Mouse (Mus musculus): ENCODE results near the gene Gnao1. TPM values are rescaled to one million over a fixed set of nuclear protein-coding genes. Genes with fewer than 3 reads are reported as not detected.

The Gnao1 gene
- polyA plus RNA-seq, 1 experiment from 2014 or later, result 1.1 TPM

DNA sequence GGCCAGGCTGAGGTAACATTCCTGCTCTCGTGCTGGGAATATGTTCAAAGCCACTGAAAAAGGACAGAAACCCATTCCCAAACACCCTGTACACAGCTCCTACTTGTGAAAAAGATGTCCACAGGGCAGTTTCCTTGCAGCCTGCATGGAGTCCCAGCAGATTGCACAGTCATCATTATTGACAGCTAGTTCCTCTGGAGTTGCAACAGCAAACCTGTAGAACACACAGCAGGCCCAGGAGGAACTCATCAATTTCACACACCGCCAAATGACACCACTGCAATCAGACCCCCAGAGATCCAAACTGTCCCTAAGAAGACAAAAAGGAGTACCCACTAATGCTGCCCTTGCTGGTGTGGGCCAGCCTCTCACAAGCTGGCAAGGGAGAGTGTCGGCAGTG is 175.0 kb downstream of the Gnao1 start:
- ATAC-seq (ENCODE audit: insufficient number of reproducible peaks, low FRiP score, low TSS enrichment, low read depth), result no peak
- 93% methylated on average over 3 of the region's 3 CpGs for WGBS
- H3K9me3 ChIP-seq (ENCODE audit: control insufficient read depth, low read length), result no peaks in the 10 kb centered on the region
- H3K9ac ChIP-seq (ENCODE audit: low read length), result no peak overlapping the region
- no peak overlapping the region for H3K4me3 ChIP-seq (ENCODE audit: low read depth, low read length)
- H3K27ac ChIP-seq (replicated peaks; ENCODE audit: low read depth, low read length), result no peak overlapping the region
- H3K4me1 ChIP-seq (ENCODE audit: control insufficient read depth, insufficient read depth, low read length), result no peaks in the 10 kb centered on the region
- no peak for DNase-seq (ENCODE audit: low spot score)
- no peaks in the 10 kb centered on the region for H3K27me3 ChIP-seq (ENCODE audit: control insufficient read depth, insufficient read depth, low read length)
- H3K36me3 ChIP-seq (ENCODE audit: control insufficient read depth, insufficient read depth, low read length), result peaks cover 11% of the 10 kb centered on the region; the same call in 1 of the 2 replicates
- H3K4me2 ChIP-seq (ENCODE audit: low read depth, severe bottlenecking), result no peak overlapping the region

DNA sequence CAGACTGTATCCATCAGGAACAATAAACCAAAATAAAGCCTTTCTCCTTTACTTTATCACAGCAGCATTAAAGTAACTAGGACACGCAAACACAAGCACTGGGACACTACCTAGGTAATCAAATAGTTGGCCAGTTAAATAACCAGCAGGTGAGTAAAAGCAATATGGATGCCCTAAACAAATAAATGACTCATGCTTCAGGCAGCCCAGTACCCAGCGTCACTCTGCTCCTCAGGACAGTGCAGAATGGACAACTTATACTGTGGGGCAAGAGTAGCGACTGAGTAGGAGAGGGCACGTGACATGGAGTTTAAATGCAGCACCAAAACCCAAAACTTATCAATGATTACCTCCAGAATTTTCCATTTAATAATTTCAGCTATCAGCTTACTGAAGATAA is 180.0 kb downstream of the Gnao1 start:
- WGBS, result 92% methylated on average over 4 of the region's 4 CpGs
- H3K27ac ChIP-seq (replicated peaks; ENCODE audit: low read depth, low read length), result no peak overlapping the region
- no peak for ATAC-seq (ENCODE audit: insufficient number of reproducible peaks, low FRiP score, low TSS enrichment, low read depth)
- no peaks in the 10 kb centered on the region for H3K4me1 ChIP-seq (ENCODE audit: control insufficient read depth, insufficient read depth, low read length)
- H3K4me3 ChIP-seq (ENCODE audit: low read depth, low read length), result no peak overlapping the region
- no peak for DNase-seq (ENCODE audit: low spot score)
- H3K36me3 ChIP-seq (ENCODE audit: control insufficient read depth, insufficient read depth, low read length), result peaks cover 5% of the 10 kb centered on the region; the same call in 1 of the 2 replicates
- no peaks in the 10 kb centered on the region for H3K9me3 ChIP-seq (ENCODE audit: control insufficient read depth, low read length)
- no peaks in the 10 kb centered on the region for H3K27me3 ChIP-seq (ENCODE audit: control insufficient read depth, insufficient read depth, low read length)
- H3K9ac ChIP-seq (ENCODE audit: low read length), result no peak overlapping the region
- no peak overlapping the region for H3K4me2 ChIP-seq (ENCODE audit: low read depth, severe bottlenecking)

DNA sequence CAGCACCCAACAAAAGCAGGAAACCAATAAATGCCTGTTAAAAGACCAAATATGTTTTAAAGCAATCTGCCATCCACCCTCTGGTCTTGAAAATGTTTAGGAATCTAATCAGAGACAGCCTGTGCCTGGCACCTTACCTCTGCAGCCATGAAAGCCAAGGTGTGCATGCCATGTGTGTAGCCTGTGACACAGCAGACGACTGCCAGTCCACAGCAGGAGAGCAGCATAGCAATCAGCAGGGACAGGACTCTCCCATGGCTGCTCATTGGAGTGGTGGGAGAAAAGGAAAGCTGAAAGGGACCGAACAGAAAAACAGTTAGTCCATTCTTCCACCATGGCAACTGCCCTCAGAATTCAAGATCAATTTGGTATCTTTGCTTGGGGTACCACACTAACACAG is 189.2 kb downstream of the Gnao1 start:
- H3K4me2 ChIP-seq (ENCODE audit: low read depth, severe bottlenecking), result no peak overlapping the region
- H3K9ac ChIP-seq (ENCODE audit: low read length), result no peak overlapping the region
- DNase-seq (ENCODE audit: low spot score) (no peak), ATAC-seq (ENCODE audit: insufficient number of reproducible peaks, low FRiP score, low TSS enrichment, low read depth) (no peak)
- no peak overlapping the region for H3K4me3 ChIP-seq (ENCODE audit: low read depth, low read length)
- H3K4me1 ChIP-seq (ENCODE audit: control insufficient read depth, insufficient read depth, low read length), result no peaks in the 10 kb centered on the region
- no peak overlapping the region for H3K27ac ChIP-seq (replicated peaks; ENCODE audit: low read depth, low read length)
- WGBS, result 82% methylated on average over 2 of the region's 2 CpGs
- no peaks in the 10 kb centered on the region for H3K9me3 ChIP-seq (ENCODE audit: control insufficient read depth, low read length)
- H3K27me3 ChIP-seq (ENCODE audit: control insufficient read depth, insufficient read depth, low read length), result no peaks in the 10 kb centered on the region
- peaks cover 16% of the 10 kb centered on the region; the same call in 1 of the 2 replicates for H3K36me3 ChIP-seq (ENCODE audit: control insufficient read depth, insufficient read depth, low read length)

DNA sequence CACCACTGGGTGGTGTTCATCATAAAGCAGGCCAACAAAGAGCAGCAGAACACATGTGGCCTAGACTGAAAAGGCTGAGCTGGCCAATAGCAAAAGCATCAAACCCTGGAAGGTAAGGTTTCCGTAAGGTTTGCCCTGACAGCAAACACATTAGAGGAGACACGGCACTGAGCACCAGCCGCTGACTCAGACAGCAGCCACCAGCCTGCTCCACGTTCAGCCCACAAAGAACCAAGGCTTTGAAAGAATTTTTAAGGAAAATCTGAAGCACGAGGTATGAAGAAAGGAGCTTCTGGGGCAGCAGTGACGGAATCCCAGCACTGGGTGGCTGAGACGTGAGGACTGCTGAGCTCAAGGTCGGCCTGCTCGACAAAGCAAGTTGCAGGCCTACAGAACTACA is 194.4 kb downstream of the Gnao1 start:
- 92% methylated on average over 9 of the region's 9 CpGs for WGBS
- Histone ChIP-seq H3K4me2 (ENCODE audit: low read depth, severe bottlenecking) (no peak overlapping the region), H3K4me3 (ENCODE audit: low read depth, low read length) (no peak overlapping the region), H3K27ac (replicated peaks; ENCODE audit: low read depth, low read length) (no peak overlapping the region), H3K36me3 (ENCODE audit: control insufficient read depth, insufficient read depth, low read length) (peaks cover 7% of the 10 kb centered on the region; the same call in 1 of the 2 replicates), H3K9ac (ENCODE audit: low read length) (no peak overlapping the region), H3K27me3 (ENCODE audit: control insufficient read depth, insufficient read depth, low read length) (no peaks in the 10 kb centered on the region), H3K4me1 (ENCODE audit: control insufficient read depth, insufficient read depth, low read length) (0 out of 2 replicates have a peak, but pooled peaks cover 2% of the 10 kb centered on the region), H3K9me3 (ENCODE audit: control insufficient read depth, low read length) (no peaks in the 10 kb centered on the region)
- ATAC-seq (ENCODE audit: insufficient number of reproducible peaks, low FRiP score, low TSS enrichment, low read depth), result no peak
- DNase-seq (ENCODE audit: low spot score), result no peak

DNA sequence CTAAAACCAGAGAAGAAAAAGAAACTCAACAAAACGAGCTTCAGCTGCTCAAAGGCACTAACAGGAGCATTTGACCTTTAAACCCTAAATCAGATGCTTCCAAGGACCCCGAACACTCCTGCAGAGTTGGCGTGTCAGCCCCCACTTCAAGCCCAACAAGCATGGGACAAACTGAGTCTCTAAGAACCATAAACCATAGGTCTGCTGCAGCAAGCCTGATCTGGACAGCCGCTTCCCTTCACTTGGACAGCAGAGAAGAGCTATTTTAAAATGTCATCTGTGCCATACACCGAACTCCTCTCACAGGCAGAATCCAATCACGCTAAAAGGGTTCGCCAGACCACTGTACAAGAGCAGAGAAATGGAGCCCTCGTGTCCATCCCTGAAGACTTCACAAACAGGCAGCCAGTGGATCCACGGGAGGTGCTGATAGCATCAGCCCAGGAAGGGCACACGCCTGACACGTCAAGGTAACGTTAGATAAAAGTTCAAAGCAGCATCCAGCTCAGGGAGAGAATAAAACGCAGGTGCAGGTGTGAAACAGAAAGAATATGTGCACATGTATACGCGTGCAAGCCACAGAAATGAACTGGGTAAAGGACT is 199.6 kb downstream of the Gnao1 start:
- Histone ChIP-seq H3K4me3 (ENCODE audit: low read depth, low read length) (no peak overlapping the region), H3K27me3 (ENCODE audit: control insufficient read depth, insufficient read depth, low read length) (no peaks in the 10 kb centered on the region), H3K9ac (ENCODE audit: low read length) (no peak overlapping the region), H3K36me3 (ENCODE audit: control insufficient read depth, insufficient read depth, low read length) (no peaks in the 10 kb centered on the region), H3K4me2 (ENCODE audit: low read depth, severe bottlenecking) (no peak overlapping the region), H3K9me3 (ENCODE audit: control insufficient read depth, low read length) (no peaks in the 10 kb centered on the region), H3K27ac (replicated peaks; ENCODE audit: low read depth, low read length) (no peak overlapping the region), H3K4me1 (ENCODE audit: control insufficient read depth, insufficient read depth, low read length) (peaks cover 6% of the 10 kb centered on the region; the same call in 1 of the 2 replicates)
- DNase-seq (ENCODE audit: low spot score) (no peak), ATAC-seq (ENCODE audit: insufficient number of reproducible peaks, low FRiP score, low TSS enrichment, low read depth) (no peak)
- 68% methylated on average over 15 of the region's 15 CpGs for WGBS

DNA sequence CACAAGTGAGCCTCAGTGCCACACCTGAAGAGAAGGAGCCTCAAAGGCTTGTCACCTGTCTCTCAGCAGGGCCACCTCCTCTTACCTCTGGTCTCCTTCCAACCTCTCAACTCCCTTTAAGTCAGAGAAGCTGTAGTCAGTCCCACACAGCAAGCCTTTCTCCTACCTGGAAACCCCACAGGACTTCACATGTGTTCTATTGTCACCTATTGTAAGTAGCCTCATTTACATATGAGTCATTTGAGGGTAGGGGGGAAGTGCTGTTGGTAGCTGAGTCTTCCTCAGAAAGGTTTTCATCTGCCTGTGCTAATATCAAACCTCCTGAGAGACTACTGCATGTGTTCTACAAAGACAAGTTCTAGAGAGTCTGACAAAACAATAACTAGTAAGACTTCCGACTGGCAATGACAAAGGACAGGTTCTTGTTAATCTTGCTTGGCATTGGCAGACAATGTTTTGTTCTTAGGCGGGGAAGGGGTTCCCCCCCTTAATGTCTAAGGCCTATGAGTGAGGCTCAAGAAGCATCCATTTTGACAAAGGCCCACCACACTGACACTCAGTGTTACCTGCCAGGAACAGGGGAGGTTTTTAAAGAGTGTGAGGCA is 200.4 kb downstream of the Gnao1 start:
- Histone ChIP-seq H3K9me3 (ENCODE audit: control insufficient read depth, low read length) (no peaks in the 10 kb centered on the region), H3K4me3 (ENCODE audit: low read depth, low read length) (no peak overlapping the region), H3K9ac (ENCODE audit: low read length) (no peak overlapping the region), H3K36me3 (ENCODE audit: control insufficient read depth, insufficient read depth, low read length) (no peaks in the 10 kb centered on the region), H3K4me1 (ENCODE audit: control insufficient read depth, insufficient read depth, low read length) (peaks cover 6% of the 10 kb centered on the region; the same call in 1 of the 2 replicates), H3K27ac (replicated peaks; ENCODE audit: low read depth, low read length) (no peak overlapping the region), H3K27me3 (ENCODE audit: control insufficient read depth, insufficient read depth, low read length) (no peaks in the 10 kb centered on the region), H3K4me2 (ENCODE audit: low read depth, severe bottlenecking) (no peak overlapping the region)
- WGBS, result 70% methylated on average over 2 of the region's 2 CpGs
- ATAC-seq (ENCODE audit: insufficient number of reproducible peaks, low FRiP score, low TSS enrichment, low read depth) (no peak), DNase-seq (ENCODE audit: low spot score) (no peak)

DNA sequence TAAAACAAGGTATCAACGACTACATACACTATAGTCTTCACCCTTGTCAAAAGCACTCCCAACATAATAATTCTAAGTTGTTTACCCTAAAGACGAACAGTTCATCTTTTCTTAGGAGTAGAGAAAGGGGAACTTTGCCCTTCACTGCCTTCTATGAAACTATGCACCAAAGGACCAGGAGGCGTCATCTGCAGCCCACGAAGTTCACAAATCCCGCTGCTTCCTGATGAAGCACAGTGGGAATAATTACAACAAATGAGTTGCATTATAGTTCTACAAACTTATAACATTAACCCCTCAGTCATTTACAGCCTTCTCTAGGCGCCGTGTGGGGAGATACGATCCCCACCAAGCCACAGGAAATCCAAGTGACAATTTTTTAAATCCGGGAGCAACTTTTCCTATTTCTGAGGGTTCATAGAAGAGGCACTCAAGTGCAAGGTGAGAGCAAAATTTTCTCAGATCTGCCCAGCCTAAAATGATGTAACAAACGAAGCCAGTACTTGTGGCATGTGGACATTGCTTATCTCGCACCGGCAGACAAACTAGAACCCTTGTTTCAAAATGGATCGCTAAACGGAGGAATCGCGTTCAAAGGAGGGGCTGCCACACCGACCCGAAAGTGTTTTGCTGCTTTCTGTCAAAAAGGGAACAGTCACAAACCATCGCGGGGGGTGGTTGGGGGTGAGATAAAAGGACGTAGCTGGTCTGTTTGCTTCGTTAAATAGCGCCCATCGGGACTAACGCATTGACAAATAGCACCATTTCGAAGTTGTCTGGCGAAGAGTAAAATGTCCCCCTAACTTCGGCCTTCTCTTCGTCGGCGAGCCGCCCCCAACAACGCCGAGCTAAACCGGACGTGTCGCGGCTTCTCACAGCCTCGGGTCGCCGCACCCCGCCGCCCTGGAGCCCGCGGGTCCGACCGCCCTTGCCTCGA is 201.6 kb downstream of the Gnao1 start:
- Histone ChIP-seq H3K4me1 (ENCODE audit: control insufficient read depth, insufficient read depth, low read length) (peaks cover 6% of the 10 kb centered on the region; the same call in 1 of the 2 replicates), H3K36me3 (ENCODE audit: control insufficient read depth, insufficient read depth, low read length) (no peaks in the 10 kb centered on the region), H3K27ac (replicated peaks; ENCODE audit: low read depth, low read length) (peak overlapping the region; percentile 87; the same call in 1 of the 2 replicates), H3K4me3 (ENCODE audit: low read depth, low read length) (peak overlapping the region; percentile 89), H3K4me2 (ENCODE audit: low read depth, severe bottlenecking) (peak overlapping the region; percentile 89), H3K9me3 (ENCODE audit: control insufficient read depth, low read length) (no peaks in the 10 kb centered on the region), H3K9ac (ENCODE audit: low read length) (peak overlapping the region; percentile 94), H3K27me3 (ENCODE audit: control insufficient read depth, insufficient read depth, low read length) (no peaks in the 10 kb centered on the region)
- DNase-seq (ENCODE audit: low spot score), result no peak
- 4% methylated on average over 48 of the region's 48 CpGs for WGBS
- ATAC-seq (ENCODE audit: insufficient number of reproducible peaks, low FRiP score, low TSS enrichment, low read depth), result no peak
